Mouse (Mus musculus): ENCODE data around the gene Hes2.

Hes2 gene

DNA sequence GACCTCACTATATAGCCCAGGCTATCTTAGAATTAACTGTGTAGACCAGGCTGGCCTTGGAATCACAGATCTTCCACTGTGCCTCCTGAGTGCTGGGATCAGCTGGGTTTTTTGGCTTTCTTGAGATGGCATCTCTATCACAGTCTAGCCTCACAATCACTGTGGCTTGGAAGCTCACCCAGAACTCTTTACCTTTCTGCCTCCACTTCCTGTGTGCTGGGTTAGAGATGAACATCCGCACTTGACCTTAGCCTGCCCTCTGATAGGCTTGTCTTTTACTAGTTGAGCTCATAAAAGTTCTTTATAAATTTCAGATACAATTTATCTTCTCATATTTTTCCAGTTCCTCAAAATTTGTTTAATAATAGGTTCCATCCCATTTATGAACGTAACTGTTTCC lies 30.0 kb downstream of the Hes2 start:
- no peak for DNase-seq

DNA sequence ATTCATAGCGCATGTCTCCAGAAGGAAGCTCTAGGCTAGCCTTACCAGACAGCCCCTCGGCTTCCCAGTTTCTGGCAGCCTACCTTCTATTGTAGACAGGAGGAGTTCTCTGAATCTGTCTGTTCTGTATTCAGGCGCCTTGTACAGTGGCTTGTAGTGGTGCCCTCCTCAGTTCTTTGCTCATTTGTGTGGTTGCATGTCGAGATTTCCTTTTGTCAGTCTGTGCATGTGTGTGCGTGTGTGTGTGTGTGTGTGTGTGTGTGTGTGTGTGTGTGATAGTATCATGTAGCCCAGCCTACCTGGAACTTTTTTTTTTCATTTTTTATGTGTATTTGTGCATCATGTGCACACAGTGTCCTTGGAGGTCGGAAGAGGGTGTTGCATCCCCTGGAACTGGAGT lies 30.4 kb downstream of the Hes2 start:
- no peak for DNase-seq

DNA sequence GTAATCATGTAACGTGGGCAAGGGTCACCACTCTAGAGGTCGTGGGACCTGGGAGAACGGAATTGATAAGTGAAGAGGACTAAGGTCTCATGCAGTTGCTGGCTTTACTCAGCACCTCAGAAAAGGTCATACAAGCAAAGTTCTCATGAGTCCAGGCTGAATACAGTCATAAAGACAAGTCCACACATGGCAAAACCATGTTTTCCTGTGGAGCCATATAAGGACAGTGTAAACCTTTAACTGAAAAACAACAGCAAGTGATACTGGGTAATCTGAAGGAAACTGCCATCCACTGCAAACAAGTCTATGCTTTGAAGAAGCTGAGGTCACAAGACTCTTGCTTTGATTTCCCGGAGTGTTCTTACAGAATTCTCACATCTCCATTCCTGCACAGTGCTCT lies 31.0 kb downstream of the Hes2 start:
- DNase-seq = no peak

DNA sequence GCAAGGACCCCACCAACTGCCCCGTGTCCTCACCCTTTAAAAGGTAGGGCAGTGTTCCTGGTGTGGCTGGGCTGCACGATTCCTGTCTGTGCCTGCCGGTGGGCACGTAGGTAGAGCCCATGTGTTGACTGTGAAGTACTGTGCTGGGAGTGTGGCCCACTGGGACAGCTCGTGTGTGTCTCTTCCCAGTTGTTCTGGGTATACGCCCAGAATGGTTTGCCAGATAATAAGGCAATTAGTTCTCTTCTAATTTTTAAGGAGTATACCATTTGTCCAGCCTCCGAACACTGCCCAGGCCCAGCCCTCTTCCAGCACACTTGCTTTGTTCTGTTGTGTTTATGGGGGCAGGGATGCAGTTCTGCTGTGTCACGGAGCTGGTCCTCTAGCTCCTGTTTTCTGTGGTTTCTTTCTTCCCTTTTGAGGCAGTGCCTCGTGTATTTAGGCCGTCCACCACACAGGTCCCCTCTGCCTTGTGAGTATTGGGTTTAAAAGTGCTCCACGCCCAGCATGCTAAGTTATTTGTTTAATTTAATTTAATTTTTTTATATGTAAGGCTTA lies 31.5 kb downstream of the Hes2 start:
- no peak for DNase-seq

DNA sequence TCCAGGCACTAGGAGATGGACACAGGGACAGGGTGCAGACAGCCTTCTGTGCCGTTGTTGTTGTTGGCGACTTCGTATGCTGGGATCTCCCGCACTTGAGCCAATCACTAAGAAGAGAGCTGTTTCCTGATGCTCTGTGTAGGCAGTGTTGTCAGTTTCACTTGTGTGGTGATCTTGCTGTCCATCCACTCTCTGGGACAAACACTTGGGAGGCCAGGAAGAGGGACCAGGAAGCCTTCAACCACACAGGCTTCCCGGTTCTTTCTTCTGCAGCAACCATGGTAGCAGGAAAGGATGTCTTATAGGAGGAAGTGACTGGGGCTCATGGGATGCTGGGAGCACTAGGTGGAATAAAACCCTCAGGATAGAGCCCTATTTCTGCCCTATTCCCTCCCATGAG lies 32.0 kb downstream of the Hes2 start:
- DNase-seq = no peak

DNA sequence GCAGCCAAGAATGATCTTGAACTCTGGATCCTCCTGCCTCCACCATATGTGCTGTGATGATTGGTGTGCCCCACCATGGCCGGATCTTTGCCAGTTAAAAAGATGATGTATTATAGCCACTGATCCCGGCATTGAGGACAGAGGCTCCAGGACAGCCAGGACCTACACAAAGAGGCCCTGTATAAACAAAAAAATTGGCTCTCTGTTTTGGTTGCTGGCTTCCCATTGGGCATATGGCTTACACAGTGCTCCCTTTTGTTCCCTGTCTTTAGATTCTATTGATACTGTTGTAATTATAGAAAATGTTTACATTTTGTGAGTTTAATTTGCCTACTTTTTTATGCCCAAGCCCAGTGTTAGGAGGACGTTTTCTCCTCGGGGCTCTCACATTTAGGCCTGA lies 33.9 kb downstream of the Hes2 start:
- DNase-seq = no peak

DNA sequence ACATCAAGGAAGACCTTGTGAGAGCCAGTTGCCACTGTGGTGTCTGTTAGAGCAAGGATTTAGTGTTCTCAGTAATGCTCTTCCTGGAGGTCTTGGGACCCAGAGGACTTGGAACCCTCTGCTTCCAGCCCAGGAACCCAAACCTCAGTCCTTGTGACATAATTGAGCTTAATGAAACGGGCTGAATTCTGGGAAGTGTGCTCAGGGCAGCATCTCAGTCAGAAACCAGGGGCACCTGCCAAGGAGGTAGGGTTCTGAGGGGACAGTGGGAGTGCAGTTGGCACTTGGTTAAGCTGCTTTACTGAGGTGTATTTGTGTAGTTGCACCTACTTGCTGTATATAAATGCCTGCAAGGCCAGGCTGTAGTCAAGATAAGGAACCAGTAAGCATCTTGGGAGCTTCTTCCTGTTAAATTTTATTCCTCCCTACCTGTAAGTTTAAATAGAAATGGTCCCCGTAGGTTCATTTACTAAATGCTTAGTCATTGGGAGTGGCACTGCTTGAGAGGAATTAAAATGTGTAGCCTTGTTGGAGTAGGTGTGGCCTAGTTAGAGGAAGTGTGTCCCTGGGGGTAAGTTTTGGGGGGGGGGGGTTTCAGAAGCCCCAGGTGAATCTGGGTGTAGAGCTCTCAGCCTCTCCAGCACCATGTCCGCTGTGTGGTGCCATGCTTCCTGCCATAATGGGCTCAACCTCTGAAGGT lies 36.0 kb downstream of the Hes2 start:
- no peak for DNase-seq

DNA sequence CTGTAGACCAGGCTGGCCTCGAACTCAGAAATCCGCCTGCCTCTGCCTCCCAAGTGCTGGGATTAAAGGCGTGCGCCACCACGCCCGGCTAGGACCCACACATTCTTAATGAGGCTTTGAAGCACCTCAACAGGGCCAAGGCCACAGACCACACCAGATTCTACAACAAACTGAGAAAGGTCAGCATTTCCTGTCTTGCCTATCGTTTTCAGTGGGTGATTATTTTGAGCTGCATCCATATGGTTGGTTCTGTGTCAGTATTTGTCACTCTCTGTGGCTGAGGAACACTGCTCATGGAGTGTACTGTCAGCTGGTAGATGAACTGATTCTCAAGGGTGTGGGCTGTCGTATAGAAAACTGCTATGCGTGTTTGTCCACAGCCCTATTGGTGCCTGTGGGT lies 37.6 kb downstream of the Hes2 start:
- DNase-seq = no peak

DNA sequence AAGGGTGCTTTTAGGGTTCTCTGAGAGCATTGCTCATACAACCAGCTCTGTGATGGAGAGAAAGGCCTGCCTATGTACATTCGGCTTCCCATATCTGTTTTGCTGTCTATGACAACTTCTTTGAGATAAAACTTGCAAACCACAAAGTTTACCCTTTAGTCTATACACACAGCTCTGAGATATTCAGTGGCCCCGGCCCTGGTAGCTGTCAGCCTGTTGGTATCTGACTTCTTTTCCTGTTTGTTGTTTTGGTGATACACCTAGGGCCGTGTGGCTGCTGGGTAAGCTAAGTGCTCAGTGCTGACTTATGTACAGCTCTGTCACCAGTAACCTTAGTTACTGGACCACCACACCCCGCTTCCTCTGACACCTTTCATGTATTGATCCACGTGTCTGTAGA lies 38.9 kb downstream of the Hes2 start:
- no peak for DNase-seq

DNA sequence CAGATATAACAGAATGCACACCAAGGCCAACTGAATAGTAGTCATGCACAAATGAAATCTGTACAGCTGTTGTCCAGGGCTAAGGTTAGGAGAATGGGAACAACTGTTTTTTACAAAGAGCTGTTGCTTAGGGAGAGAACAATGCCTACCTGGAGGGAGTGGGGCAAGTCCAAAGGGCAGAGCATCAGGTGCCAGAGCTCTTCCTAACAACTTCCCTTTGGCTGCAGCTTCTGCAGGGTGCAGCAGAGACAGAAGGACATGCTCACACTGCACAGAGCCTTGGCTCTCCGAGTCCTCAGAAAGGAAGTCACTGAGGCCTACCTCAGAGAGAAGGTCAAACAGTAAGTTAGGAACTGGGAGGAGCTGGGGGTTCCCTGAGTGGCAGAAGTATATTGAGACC lies 41.0 kb downstream of the Hes2 start:
- no peak for DNase-seq

DNA sequence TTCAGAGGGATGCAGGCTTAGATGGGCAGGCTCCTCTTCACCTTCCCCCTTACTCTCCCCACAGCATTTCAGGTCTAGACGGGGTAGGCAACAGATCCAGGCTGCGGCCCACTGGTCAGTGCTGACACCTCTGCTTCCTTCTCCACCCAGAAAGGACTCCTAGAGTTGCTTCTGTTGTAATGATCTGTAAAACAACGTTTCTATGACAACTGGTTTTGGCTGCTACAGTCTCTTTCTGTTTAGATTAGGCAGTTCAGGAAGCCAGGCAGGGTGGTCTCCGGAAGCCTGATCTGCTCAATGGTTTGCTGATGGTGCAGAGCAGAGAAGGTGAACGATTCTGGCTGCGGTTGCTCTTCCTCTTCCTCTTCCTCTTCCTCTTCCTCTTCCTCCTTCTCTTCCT lies 42.8 kb downstream of the Hes2 start:
- no peak for DNase-seq

DNA sequence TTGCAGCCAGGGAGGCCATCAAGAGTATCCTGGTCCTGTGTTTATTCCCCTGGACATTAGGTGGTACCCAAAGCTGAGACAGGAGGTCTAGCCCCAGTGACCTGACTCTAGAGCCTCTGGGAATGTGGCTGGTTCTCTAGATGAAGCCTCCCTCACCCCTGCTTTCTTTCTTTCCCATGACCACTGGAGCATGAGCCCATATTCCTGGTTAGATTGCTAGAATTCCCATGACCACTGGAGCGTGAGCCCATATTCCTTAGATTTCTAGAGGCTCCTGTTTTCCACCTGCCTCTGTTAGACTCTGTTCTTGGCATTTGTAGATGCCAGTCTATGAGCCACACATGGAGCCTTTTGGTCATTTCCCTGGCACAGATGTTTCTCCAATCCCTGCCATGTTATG lies 43.8 kb downstream of the Hes2 start:
- peak; percentile 58 for DNase-seq

DNA sequence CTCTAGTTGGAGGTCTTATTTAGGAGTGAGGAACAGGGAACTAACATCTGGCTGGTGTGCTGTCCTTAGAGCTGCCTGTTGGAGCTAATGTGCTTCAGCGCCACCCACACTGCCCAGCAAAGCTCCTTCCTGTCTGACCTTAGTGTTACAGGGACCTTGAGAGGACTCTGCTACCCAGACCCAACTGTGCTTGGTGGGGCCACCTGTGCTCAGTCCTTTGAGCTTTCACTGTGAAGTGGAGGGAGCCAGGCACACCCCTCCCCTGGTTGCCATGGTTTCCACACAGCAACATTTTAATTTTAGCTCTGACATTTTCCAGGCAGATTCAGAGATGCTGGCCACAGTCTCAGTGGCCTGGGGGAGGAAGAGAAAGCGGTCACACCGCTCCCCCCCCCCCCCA lies 44.2 kb downstream of the Hes2 start:
- no peak for DNase-seq

DNA sequence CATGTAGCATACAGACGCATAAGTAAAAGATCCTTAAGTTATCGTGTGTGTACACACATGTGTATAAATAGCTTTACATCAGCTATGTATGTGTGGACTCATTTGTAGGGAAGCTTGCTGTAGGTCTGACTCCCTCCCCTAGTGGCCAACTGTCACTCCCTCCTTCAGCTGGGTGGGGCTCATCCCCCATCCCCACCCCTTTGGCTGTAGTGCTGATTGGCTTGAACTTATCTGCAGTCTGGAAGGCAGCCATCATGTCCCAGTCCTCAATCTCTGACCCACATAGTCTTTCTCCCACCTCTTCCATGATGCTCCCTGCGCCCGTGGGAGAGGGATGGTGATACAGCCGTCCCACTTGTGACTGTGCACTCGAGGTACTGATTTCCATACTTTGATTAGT lies 46.0 kb downstream of the Hes2 start:
- no peak for DNase-seq

DNA sequence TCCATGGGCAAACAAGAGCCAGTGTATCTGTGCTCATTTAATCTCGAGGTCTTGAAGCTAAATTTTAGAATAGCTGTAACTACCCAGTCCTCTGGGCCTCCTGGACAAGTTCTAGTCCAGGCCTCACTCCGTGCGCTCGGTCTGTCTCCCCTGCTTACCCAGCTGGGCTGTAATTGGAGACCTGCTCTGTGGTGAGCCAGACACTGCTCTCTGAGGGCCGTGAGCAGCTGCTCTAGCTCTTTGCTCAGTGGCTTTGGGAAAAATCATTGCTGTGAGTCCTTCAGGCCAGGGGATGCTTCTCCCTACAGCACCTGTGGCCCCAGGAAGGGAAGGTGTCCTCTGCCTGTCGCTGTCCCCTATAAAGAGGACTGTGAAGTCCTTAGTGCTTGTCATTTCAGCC lies 47.5 kb downstream of the Hes2 start:
- no peak for DNase-seq

DNA sequence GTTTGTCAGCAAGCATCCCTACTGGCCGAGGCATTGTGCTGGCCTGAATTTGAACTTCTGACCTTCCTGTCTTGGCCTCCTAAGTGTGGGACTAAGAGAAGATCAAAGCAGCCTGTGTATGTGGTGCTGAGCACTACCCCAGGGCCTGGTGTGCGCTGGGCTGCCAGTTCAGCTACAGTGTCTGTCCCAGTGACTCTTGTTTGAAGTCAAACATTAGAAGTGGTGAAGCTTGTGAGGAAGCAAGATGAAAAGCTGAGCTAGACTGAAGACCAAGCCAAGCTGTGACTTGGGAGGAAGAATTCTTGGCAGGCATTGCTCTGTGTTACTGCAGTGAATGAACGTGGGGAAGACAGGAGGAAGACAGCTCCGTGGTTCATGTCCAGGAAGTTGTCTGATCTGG lies 51.0 kb downstream of the Hes2 start:
- no peak for DNase-seq

Data from kidney, adult 11 months (tissue).